Mouse (Mus musculus) stomach, embryonic 15.5 days (tissue): ENCODE data around the gene Gm28374. TPM values are rescaled to one million over a fixed set of nuclear protein-coding genes. Genes with fewer than 3 reads are reported as not detected.
A peak's percentile ranks its signal among the peaks of the same experiment; 100 is the strongest.

Experiments used
- ATAC-seq: fragments of 200-750 bp; cut with Nextera tagmentation; 2 replicates; pipeline ENCODE4 v1.8.0; 2017; ENCODE audit warnings: low read depth, moderate number of reproducible peaks, moderate TSS enrichment; ENCODE audit not compliant: insufficient read depth, low FRiP score
- H3K27ac ChIP-seq: fragments of 300-500 bp; sonication (generic); 2 replicates; pipeline ENCODE4 v1.5.1; 2015; ENCODE audit warnings: mild to moderate bottlenecking, inconsistent platforms
- H3K27me3 ChIP-seq: fragments of 300-500 bp; sonication (generic); replicated peaks from 2 replicates; pipeline ENCODE4 v1.6.1; 2015; ENCODE audit warnings: inconsistent platforms
- H3K36me3 ChIP-seq: fragments of 300-500 bp; sonication (generic); 2 replicates; pipeline ENCODE4 v1.6.1; 2015; ENCODE audit warnings: inconsistent platforms
- H3K4me1 ChIP-seq: fragments of 300-500 bp; sonication (generic); 2 replicates; pipeline ENCODE4 v1.6.1; 2015; ENCODE audit warnings: inconsistent platforms
- H3K4me2 ChIP-seq: fragments of 300-500 bp; sonication (generic); 2 replicates; pipeline ENCODE4 v1.6.1; 2015; ENCODE audit warnings: mild to moderate bottlenecking, inconsistent platforms
- H3K4me3 ChIP-seq: fragments of 300-500 bp; sonication (generic); replicated peaks from 2 replicates; pipeline ENCODE4 v1.5.1; 2015; ENCODE audit warnings: inconsistent platforms
- H3K9ac ChIP-seq: fragments of 300-500 bp; sonication (generic); 2 replicates; pipeline ENCODE4 v1.6.1; 2015; ENCODE audit warnings: inconsistent platforms
- H3K9me3 ChIP-seq: fragments of 300-500 bp; sonication (generic); 2 replicates; pipeline ENCODE4 v1.6.1; 2016; ENCODE audit warnings: inconsistent platforms
- whole genome bisulfite sequencing: fragments of 180-500 bp; shearing (Covaris S2); methylation state at CpG from one replicate; pipeline ENCODE4 v1.1.7; 2015; 5-methylcytosine and 5-hydroxymethylcytosine counted together
- polyA plus RNA-seq: library from polyadenylated mRNA; unstranded; fragments of >200 nt; fragmentation: Nextera tagmentation; extraction: Ambion mirVana; gene quantifications from 2 replicates; pipeline ENCODE4 v1.2.1, GENCODE M21; 2015

Gm28374 gene
- polyA plus RNA-seq, 1 experiment from 2014 or later = 2.3 TPM

- H3K36me3 ChIP-seq = peaks cover 27% of the 10 kb centered on the region
- H3K9ac ChIP-seq = no peak overlapping the region
- H3K9me3 ChIP-seq = no peaks in the 10 kb centered on the region
- peak overlapping the region; percentile 80; the same call in 1 of the 2 replicates for H3K4me2 ChIP-seq
- ATAC-seq = no peak
- H3K4me1 ChIP-seq = peaks cover 21% of the 10 kb centered on the region
- H3K4me3 ChIP-seq = no peak overlapping the region
- H3K27ac ChIP-seq = no peak overlapping the region
- H3K27me3 ChIP-seq = no peaks in the 10 kb centered on the region
- WGBS = 89% methylated on average over 15 of the region's 15 CpGs
Measured at GRCm38 (mm10) chr19:6116113-6116850, 34.2 kb upstream of the Gm28374 start.

GRCm38 (mm10) chr19:6113116-6113515 lies 31.1 kb upstream of the Gm28374 start:
- Histone ChIP-seq H3K4me3 (no peak overlapping the region), H3K27me3 (no peaks in the 10 kb centered on the region), H3K36me3 (peaks cover 27% of the 10 kb centered on the region), H3K4me2 (no peak overlapping the region), H3K9me3 (no peaks in the 10 kb centered on the region), H3K4me1 (peaks cover 15% of the 10 kb centered on the region), H3K27ac (no peak overlapping the region), H3K9ac (no peak overlapping the region)
- WGBS = 42% methylated on average over 6 of the region's 6 CpGs
- ATAC-seq = no peak

GRCm38 (mm10) chr19:6105586-6105985 lies 23.5 kb upstream of the Gm28374 start, which contains the start of gene Naaladl1:
Naaladl1 (plus strand) TSS chr19:6105782.
- Histone ChIP-seq H3K4me1 (no peaks in the 10 kb centered on the region), H3K27me3 (no peaks in the 10 kb centered on the region), H3K4me2 (no peak within 1 kb of the TSS), H3K9me3 (no peaks in the 10 kb centered on the region), H3K36me3 (no peaks in the 10 kb centered on the region), H3K9ac (no peak within 1 kb of the TSS), H3K27ac (no peak within 1 kb of the TSS), H3K4me3 (no peak within 1 kb of the TSS)
- WGBS = 84% methylated on average over 7 of the region's 7 CpGs
- ATAC-seq = no peak

- no peak overlapping the region for H3K9ac ChIP-seq
- no peaks in the 10 kb centered on the region for H3K36me3 ChIP-seq
- no peak overlapping the region for H3K27ac ChIP-seq
- no peak overlapping the region for H3K4me2 ChIP-seq
- H3K4me3 ChIP-seq = no peak overlapping the region
- no peaks in the 10 kb centered on the region for H3K27me3 ChIP-seq
- ATAC-seq = no peak
- 65% methylated on average over 4 of the region's 4 CpGs for WGBS
- H3K4me1 ChIP-seq = no peaks in the 10 kb centered on the region
- H3K9me3 ChIP-seq = no peaks in the 10 kb centered on the region
Measured at GRCm38 (mm10) chr19:6104476-6104875, 22.4 kb upstream of the Gm28374 start.

GRCm38 (mm10) chr19:6102169-6102853 lies 20.3 kb upstream of the Gm28374 start:
- H3K27ac ChIP-seq = no peak overlapping the region
- 71% methylated on average over 6 of the region's 6 CpGs for WGBS
- H3K9ac ChIP-seq = no peak overlapping the region
- no peaks in the 10 kb centered on the region for H3K4me1 ChIP-seq
- H3K27me3 ChIP-seq = no peaks in the 10 kb centered on the region
- no peak overlapping the region for H3K4me2 ChIP-seq
- H3K9me3 ChIP-seq = no peaks in the 10 kb centered on the region
- ATAC-seq = peak; percentile 63; the same call in 1 of the 2 replicates
- H3K4me3 ChIP-seq = no peak overlapping the region
- H3K36me3 ChIP-seq = no peaks in the 10 kb centered on the region

GRCm38 (mm10) chr19:6101186-6101585 lies 19.1 kb upstream of the Gm28374 start:
- no peak for ATAC-seq
- Histone ChIP-seq H3K9me3 (no peaks in the 10 kb centered on the region), H3K4me3 (no peak overlapping the region), H3K27ac (no peak overlapping the region), H3K36me3 (no peaks in the 10 kb centered on the region), H3K9ac (no peak overlapping the region), H3K4me1 (no peaks in the 10 kb centered on the region), H3K4me2 (no peak overlapping the region), H3K27me3 (no peaks in the 10 kb centered on the region)
- WGBS = 64% methylated on average over 6 of the region's 6 CpGs

- no peak overlapping the region for H3K4me2 ChIP-seq
- no peak overlapping the region for H3K4me3 ChIP-seq
- WGBS = 88% methylated on average over 3 of the region's 3 CpGs
- H3K27me3 ChIP-seq = no peaks in the 10 kb centered on the region
- no peaks in the 10 kb centered on the region for H3K4me1 ChIP-seq
- no peak overlapping the region for H3K27ac ChIP-seq
- 0 out of 2 replicates have a peak, but pooled peaks cover 8% of the 10 kb centered on the region for H3K36me3 ChIP-seq
- ATAC-seq = no peak
- H3K9me3 ChIP-seq = no peaks in the 10 kb centered on the region
- no peak overlapping the region for H3K9ac ChIP-seq
Measured at GRCm38 (mm10) chr19:6097847-6098246, 15.8 kb upstream of the Gm28374 start.

GRCm38 (mm10) chr19:6094119-6094518 lies 12.1 kb upstream of the Gm28374 start, which contains the start of gene AC131692.1:
AC131692.1 (plus strand) TSS chr19:6094419.
- Histone ChIP-seq H3K27ac (no peak within 1 kb of the TSS), H3K4me3 (no peak within 1 kb of the TSS), H3K9ac (no peak within 1 kb of the TSS), H3K27me3 (no peaks in the 10 kb centered on the region), H3K9me3 (no peaks in the 10 kb centered on the region), H3K4me1 (no peaks in the 10 kb centered on the region), H3K36me3 (peaks cover 25% of the 10 kb centered on the region; the same call in 1 of the 2 replicates), H3K4me2 (no peak within 1 kb of the TSS)
- 87% methylated on average over 7 of the region's 7 CpGs for WGBS
- no peak for ATAC-seq

- H3K27me3 ChIP-seq = no peaks in the 10 kb centered on the region
- WGBS = 91% methylated on average over 13 of the region's 13 CpGs
- H3K27ac ChIP-seq = no peak overlapping the region
- H3K4me1 ChIP-seq = peaks cover 10% of the 10 kb centered on the region
- no peaks in the 10 kb centered on the region for H3K9me3 ChIP-seq
- H3K4me3 ChIP-seq = no peak overlapping the region
- no peak overlapping the region for H3K9ac ChIP-seq
- H3K4me2 ChIP-seq = no peak overlapping the region
- peaks cover 17% of the 10 kb centered on the region; the same call in 1 of the 2 replicates for H3K36me3 ChIP-seq
- ATAC-seq = no peak
Measured at GRCm38 (mm10) chr19:6088841-6089240, 6.8 kb upstream of the Gm28374 start.

GRCm38 (mm10) chr19:6085417-6085879 lies 3.4 kb upstream of the Gm28374 start:
- peak; percentile 69 for ATAC-seq
- peak overlapping the region; percentile 78 for H3K4me2 ChIP-seq
- peaks cover 17% of the 10 kb centered on the region for H3K36me3 ChIP-seq
- peaks cover 16% of the 10 kb centered on the region for H3K4me1 ChIP-seq
- peak overlapping the region; percentile 40; the same call in 1 of the 2 replicates for H3K9ac ChIP-seq
- H3K27me3 ChIP-seq = no peaks in the 10 kb centered on the region
- peak overlapping the region; percentile 72 for H3K4me3 ChIP-seq
- WGBS = 0% methylated on average over 17 of the region's 17 CpGs
- peak overlapping the region; percentile 77 for H3K27ac ChIP-seq
- H3K9me3 ChIP-seq = no peaks in the 10 kb centered on the region

GRCm38 (mm10) chr19:6084478-6085248 lies 2.6 kb upstream of the Gm28374 start, which contains the start of the genes Zfpl1 and Cdca5:
Zfpl1 (minus strand) TSS chr19:6084956.
Cdca5 (plus strand) TSS chr19:6084983.
- Histone ChIP-seq H3K9me3 (no peaks in the 10 kb centered on the region), H3K4me3 (peak within 1 kb of the TSS; percentile 72), H3K4me2 (peak within 1 kb of the TSS; percentile 82), H3K27ac (peak within 1 kb of the TSS; percentile 77), H3K9ac (peak within 1 kb of the TSS; percentile 60), H3K36me3 (peaks cover 20% of the 10 kb centered on the region), H3K27me3 (no peaks in the 10 kb centered on the region), H3K4me1 (peaks cover 16% of the 10 kb centered on the region)
- WGBS = under 1% methylated on average over 58 of the region's 58 CpGs
- peak; percentile 88 for ATAC-seq
